Mouse (Mus musculus): Measurements from ENCODE around the gene Gm9. TPM values are rescaled to one million over a fixed set of nuclear protein-coding genes. Genes with fewer than 3 reads are reported as not detected.
"Not testable (repeated sequence)": the region's sequence is repeated elsewhere in the genome, so short reads cannot be mapped to it uniquely, and the experiment has no call there.

Gene Gm9
- total RNA-seq (2021) = not detected in 2 replicates
- long read RNA-seq, experiment 1 = 0 reads
- long read RNA-seq, experiment 2 = 0 reads

DNA sequence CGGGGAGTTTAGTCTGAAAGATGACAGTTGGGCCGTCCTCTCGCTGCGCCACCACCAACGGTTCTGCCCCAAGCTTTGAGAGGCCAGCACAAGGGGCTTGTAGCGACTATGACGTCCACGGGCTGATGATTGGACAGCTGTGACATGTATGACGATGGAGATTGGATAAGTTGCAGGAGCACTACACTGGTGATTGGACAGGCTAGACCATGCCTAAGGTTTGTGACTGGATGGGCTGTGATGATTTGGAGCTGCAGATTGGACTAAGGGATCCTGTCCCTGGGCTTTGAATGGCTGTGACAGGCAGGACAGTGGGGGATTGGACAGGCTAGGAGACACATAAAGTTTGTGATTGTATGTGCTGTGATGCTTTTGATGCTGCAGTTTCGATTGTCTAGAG is at the start of gene Gm9:
Gm9 (minus strand) TSS at position 101 of the 400 bp plus-strand sequence.
- no peak for DNase-seq

DNA sequence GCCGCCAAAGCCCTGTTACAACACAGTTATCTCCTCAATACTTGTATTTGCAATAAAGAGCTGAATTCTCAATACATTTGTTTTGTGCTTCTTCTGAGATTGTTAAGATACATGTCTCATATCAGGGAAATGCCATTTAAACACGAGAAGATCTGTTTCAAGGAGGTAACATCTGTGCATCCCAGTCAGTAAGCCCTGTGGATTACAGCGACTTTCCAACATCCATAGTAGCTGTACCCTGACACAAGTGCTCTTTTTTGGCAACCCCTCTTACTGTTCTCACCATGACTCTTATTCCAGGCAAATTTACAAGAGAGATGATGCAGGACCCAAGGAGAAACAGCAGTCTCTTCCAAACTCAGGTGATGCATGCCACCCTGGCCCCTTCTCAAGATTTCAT is 38.8 kb upstream of the Gm9 start, which contains the start of gene Rhox3a:
Rhox3a (plus strand) TSS at position 301 of the 400 bp plus-strand sequence.
- not testable (repeated sequence) for DNase-seq

DNA sequence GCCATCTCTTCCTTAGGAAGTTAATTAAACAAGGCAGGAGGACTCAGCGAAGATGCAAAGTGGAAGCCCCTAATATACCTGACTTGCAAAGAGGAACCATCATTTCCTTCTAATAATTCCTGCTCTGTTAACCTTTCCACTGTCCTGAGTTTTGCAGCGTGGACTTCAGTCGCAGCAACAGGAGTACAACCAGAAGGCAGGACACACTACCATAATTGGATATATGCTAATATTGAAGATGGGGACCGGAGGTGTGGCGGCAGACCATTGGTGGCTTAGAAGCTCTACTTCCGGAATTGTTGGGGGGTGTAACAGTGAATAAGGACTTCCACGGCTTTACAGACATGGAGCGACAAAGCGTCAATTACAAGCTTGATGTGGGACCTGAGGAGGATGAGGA is 33.8 kb upstream of the Gm9 start, which contains the start of gene Rhox2a:
Rhox2a (plus strand) TSS at position 301 of the 400 bp plus-strand sequence.
- not testable (repeated sequence) for DNase-seq

DNA sequence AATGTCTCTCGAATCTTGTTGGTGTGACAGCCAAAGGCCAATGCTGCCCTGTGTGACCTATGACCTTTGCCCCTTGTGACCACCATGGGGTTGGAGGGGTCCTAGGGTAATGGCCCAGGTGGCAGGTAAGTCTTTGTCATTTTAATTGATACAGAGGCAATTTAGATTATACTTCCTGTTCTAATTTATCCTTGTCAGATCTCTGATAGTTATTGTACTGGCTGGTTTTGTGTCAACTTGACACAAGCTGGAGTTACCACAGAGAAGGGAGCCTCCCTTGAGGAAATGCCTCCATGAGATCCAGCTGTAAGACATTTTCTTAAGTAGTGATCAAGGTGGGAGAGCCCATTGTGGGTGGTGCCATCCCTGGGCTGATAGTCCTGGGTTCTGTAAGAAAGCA is 11.3 kb upstream of the Gm9 start, which contains the start of gene Rhox1:
Rhox1 (minus strand) TSS at position 101 of the 400 bp plus-strand sequence.
- DNase-seq = not testable (repeated sequence)

DNA sequence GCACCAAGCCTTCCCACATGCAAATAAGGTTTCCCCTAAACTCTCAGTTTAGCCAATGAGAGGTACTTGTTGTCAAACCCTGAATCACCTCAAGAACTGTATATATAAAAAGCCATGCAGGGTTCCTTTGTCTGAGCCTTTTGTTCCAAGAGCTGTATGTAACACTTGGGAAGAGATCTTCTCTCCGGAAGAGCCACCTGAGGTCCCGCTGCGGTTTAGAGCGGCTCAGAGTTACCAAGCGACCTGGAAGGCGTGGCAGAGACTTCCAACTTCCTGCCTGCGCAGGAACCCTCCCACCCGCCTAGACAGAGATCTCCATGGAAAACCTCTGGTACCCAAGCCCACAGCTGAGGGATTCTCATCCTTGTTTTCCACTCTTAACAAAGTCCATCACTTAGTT is 12.2 kb downstream of the Gm9 start:
- DNase-seq = no peak

DNA sequence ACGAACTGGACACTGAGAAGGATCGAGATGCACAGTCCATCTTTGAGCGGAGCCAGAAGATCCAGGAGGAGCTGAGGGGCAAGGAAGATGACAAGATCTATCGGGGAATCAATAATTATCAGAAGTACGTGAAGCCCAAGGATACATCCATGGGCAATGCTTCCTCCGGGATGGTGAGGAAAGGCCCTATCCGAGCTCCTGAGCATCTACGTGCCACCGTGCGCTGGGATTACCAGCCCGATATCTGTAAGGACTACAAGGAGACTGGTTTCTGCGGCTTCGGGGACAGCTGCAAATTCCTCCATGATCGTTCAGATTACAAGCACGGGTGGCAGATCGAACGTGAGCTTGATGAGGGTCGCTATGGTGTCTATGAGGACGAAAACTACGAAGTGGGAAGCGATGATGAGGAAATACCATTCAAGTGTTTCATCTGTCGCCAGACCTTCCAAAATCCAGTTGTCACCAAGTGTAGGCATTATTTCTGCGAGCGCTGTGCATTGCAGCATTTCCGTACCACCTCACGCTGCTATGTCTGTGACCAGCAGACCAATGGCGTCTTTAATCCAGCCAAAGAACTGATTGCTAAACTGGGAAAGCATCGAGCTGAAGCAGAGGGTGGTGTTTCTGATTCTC is 19.0 kb downstream of the Gm9 start:
- DNase-seq = peak; percentile 7

- DNase-seq = peak; percentile 91
Observed at GRCm38 (mm10) chrX:37191105-37191743, 19.6 kb downstream of the Gm9 start, which contains the start of the genes Ndufa1 and Rnf113a1. Gene Ndufa1 (minus strand): TSS chrX:37191163. Gene Rnf113a1 (plus strand): TSS chrX:37191245.

DNA sequence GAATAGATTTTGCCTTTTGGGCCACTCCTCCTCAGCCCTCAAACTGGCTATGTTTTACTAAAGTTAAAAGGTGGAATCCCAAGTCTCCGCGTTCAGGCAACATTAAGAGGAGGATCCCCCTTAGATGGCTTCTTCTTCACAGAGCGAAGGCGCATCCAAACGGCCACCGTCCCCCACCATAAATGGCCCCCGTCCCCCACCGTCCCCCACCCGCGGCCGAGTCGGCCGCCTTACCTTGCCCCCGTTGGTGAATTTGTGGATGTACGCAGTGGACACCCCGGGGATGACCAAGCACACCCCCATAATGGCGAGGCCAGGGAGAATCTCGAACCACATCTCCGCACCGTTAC is 20.1 kb downstream of the Gm9 start:
- DNase-seq = no peak

GRCm38 (mm10) chrX:37184401-37184800 is 26.4 kb downstream of the Gm9 start:
- not testable (repeated sequence) for DNase-seq

GRCm38 (mm10) chrX:37168742-37169141 is 42.1 kb downstream of the Gm9 start, which contains the start of gene Akap14:
Gene Akap14 (minus strand): TSS chrX:37168842.
- no peak for DNase-seq

GRCm38 (mm10) chrX:37167085-37167484 is 43.8 kb downstream of the Gm9 start:
- DNase-seq = peak; percentile 57

GRCm38 (mm10) chrX:37163115-37163514 is 47.7 kb downstream of the Gm9 start:
- no peak for DNase-seq

DNA sequence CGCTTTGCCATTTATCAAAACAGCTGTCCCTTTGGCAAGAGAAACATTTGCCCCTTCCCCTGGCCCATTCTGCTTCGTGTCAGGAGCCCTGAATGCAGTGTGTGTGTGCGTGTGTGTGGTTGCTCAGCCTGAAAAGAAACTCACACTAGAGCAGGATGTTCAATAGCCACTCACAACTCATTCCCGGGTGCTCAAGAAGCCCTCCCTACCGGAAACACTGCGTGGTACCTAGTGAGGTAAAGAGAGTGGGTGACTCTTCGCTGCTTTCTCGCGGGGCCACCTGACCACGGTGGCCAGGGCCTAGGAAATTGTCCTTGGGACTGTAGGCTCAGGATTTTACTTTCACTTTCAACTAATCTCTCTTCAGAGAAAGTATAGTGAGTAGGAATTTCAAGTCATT is 49.7 kb downstream of the Gm9 start:
- DNase-seq = no peak

Other genes starting within 250 kb of the Gm9 start
- gene Sept6, start 219.2 kb downstream of the Gm9 start, total RNA-seq (2021) = 17.6 and 22.6 TPM in 2 replicates
- 0.37 and 0.71 TPM in 2 replicates for gene Sowahd, start 162.2 kb downstream of the Gm9 start, total RNA-seq (2021)
- gene Rpl39, start 125.6 kb downstream of the Gm9 start, total RNA-seq (2021) = 548 and 634 TPM in 2 replicates
- 16.2 and 21.1 TPM in 2 replicates for gene Upf3b, start 100.7 kb downstream of the Gm9 start, total RNA-seq (2021)
- gene Nkap, start 84.2 kb downstream of the Gm9 start, total RNA-seq (2021) = 12.7 and 16.5 TPM in 2 replicates
- gene Akap14, start 42.2 kb downstream of the Gm9 start, total RNA-seq (2021) = not detected in 2 replicates
- 610 and 644 TPM in 2 replicates for gene Ndufa1, start 19.9 kb downstream of the Gm9 start, total RNA-seq (2021)
- gene Rnf113a1, start 19.8 kb downstream of the Gm9 start, total RNA-seq (2021) = 4.1 and 4.2 TPM in 2 replicates
- not detected in 2 replicates for gene Rhox1, start 11.2 kb upstream of the Gm9 start, total RNA-seq (2021)
- not detected in 2 replicates for gene Rhox2a, start 33.9 kb upstream of the Gm9 start, total RNA-seq (2021)
- not detected in 2 replicates for gene Rhox3a, start 38.9 kb upstream of the Gm9 start, total RNA-seq (2021)
- not detected in 2 replicates for gene Rhox4a, start 54.3 kb upstream of the Gm9 start, total RNA-seq (2021)
- gene Rhox3a2, start 169.0 kb upstream of the Gm9 start, total RNA-seq (2021) = not detected in 2 replicates
- gene Rhox4a2, start 179.8 kb upstream of the Gm9 start, total RNA-seq (2021) = not detected in 2 replicates
- gene Rhox2b, start 201.0 kb upstream of the Gm9 start, total RNA-seq (2021) = not detected in 2 replicates
- not detected in 2 replicates for gene Rhox4b, start 221.5 kb upstream of the Gm9 start, total RNA-seq (2021)
- not detected in 2 replicates for gene Rhox2c, start 242.6 kb upstream of the Gm9 start, total RNA-seq (2021)
- not detected in 2 replicates for gene Rhox3c, start 247.5 kb upstream of the Gm9 start, total RNA-seq (2021)

Measured in adrenal gland, postnatal 14 days (tissue).